Mouse (Mus musculus): ENCODE data around the gene Zcchc17.

- no peak for TF ChIP-seq CTCF (IDR thresholded peaks at IDR 0.05; ENCODE audit: borderline replicate concordance, control insufficient read depth, extremely low read depth, insufficient read depth, low read length, poor library complexity)
- no peak for TF ChIP-seq POLR2A (IDR thresholded peaks at IDR 0.05; ENCODE audit: control insufficient read depth, extremely low read depth, insufficient read depth, low read length, poor library complexity)
These were observed 92.7 kb downstream of the Zcchc17 start for GRCm38 (mm10) chr4:130267069-130267468.
